9 mouse cellular contexts compared by ENCODE assay signal in the genomic region with DNA sequence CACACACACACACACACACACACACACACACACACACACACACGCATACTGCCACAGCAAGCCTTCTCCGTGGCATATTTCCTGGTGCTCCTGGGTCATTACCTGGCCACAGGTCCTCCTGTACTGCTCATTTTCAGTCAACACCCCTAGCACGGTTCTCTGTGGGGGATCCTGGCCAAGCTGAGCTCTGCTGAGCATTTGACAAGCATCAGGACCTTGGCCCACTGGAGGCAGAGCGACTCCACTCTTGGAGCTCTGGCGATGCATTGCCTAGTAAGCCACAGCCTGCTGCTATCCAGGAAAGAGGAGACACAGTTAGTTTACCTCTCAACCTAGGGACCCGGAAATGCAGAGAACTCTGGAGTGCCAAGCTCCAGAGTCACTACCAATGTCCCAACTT. TPM values are rescaled to one million over a fixed set of nuclear protein-coding genes. Genes with fewer than 3 reads are reported as not detected.
DNase-seq lines count a peak whose midpoint lies in the region; ATAC-seq and TF ChIP-seq lines count a peak whose summit lies in the region.
"Had no signal": no experiment of that assay in that cellular context is flagged by ENCODE, and none has a peak within 500 bp of the region (broad histone marks: within the 10 kb centered on the region; RNA-seq: fewer than 3 reads in every experiment).

No protein-coding gene starts in this region.

- intact Hi-C loops in gastrocnemius, adult 2 months (cut with DNase I): no loop called here

- H3K27me3 ChIP-seq in kidney, embryonic 15.5 days: peaks cover 53% of the 10 kb centered on the region
- H3K27me3 ChIP-seq in embryonic facial prominence, embryonic 15.5 days: peaks cover 26% of the 10 kb centered on the region
- peaks cover 11% of the 10 kb centered on the region; the same call in 1 of the 2 replicates for H3K27me3 ChIP-seq in intestine, embryonic 15.5 days (replicated peaks)
- peaks cover 40% of the 10 kb centered on the region for H3K27me3 ChIP-seq in neural tube, embryonic 13.5 days

- TF ChIP-seq CTCF in gastrocnemius, adult 2 months (IDR thresholded peaks at IDR 0.05): no peak

- H3K9ac ChIP-seq in kidney, embryonic 15.5 days: no peak overlapping the region
- no peak overlapping the region for H3K9ac ChIP-seq in embryonic facial prominence, embryonic 15.5 days
- H3K9ac ChIP-seq in intestine, embryonic 15.5 days: no peak overlapping the region
- no peak overlapping the region for H3K9ac ChIP-seq in neural tube, embryonic 13.5 days

- H3K9me3 ChIP-seq in kidney, embryonic 15.5 days (replicated peaks): no peaks in the 10 kb centered on the region
- H3K9me3 ChIP-seq in embryonic facial prominence, embryonic 15.5 days (replicated peaks): no peaks in the 10 kb centered on the region
- no peaks in the 10 kb centered on the region for H3K9me3 ChIP-seq in intestine, embryonic 15.5 days
- no peaks in the 10 kb centered on the region for H3K9me3 ChIP-seq in neural tube, embryonic 13.5 days

- no peak for DNase-seq in kidney, adult 9 months
- DNase-seq in layer of hippocampus, postnatal 14 days (ENCODE audit: low spot score in 2 of 2): no peak
- no peak for DNase-seq in gastrocnemius, adult 8-10 months (ENCODE audit: low spot score in 2 of 2)
- DNase-seq in gastrocnemius, adult 2 months: no peak

- no peak overlapping the region for H3K27ac ChIP-seq in kidney, embryonic 15.5 days
- no peak overlapping the region for H3K27ac ChIP-seq in embryonic facial prominence, embryonic 15.5 days (replicated peaks)
- no peak overlapping the region for H3K27ac ChIP-seq in intestine, embryonic 15.5 days
- H3K27ac ChIP-seq in neural tube, embryonic 13.5 days (replicated peaks): no peak overlapping the region
- H3K27ac ChIP-seq in gastrocnemius, adult 2 months: no peak overlapping the region

- peaks cover 17% of the 10 kb centered on the region for H3K4me1 ChIP-seq in kidney, embryonic 15.5 days
- peaks cover 14% of the 10 kb centered on the region for H3K4me1 ChIP-seq in embryonic facial prominence, embryonic 15.5 days
- peaks cover 14% of the 10 kb centered on the region for H3K4me1 ChIP-seq in intestine, embryonic 15.5 days (replicated peaks)
- peaks cover 15% of the 10 kb centered on the region for H3K4me1 ChIP-seq in neural tube, embryonic 13.5 days (replicated peaks)

- no peaks in the 10 kb centered on the region for H3K36me3 ChIP-seq in kidney, embryonic 15.5 days
- no peaks in the 10 kb centered on the region for H3K36me3 ChIP-seq in embryonic facial prominence, embryonic 15.5 days
- no peaks in the 10 kb centered on the region for H3K36me3 ChIP-seq in intestine, embryonic 15.5 days
- no peaks in the 10 kb centered on the region for H3K36me3 ChIP-seq in neural tube, embryonic 13.5 days

- H3K4me3 ChIP-seq in kidney, embryonic 15.5 days (replicated peaks): peak overlapping the region; percentile 68; the same call in 1 of the 2 replicates
- peak overlapping the region; percentile 57; the same call in 1 of the 2 replicates for H3K4me3 ChIP-seq in embryonic facial prominence, embryonic 15.5 days (replicated peaks)
- peak overlapping the region; percentile 62; the same call in 1 of the 2 replicates for H3K4me3 ChIP-seq in intestine, embryonic 15.5 days (replicated peaks)
- peak overlapping the region; percentile 67; the same call in 1 of the 2 replicates for H3K4me3 ChIP-seq in neural tube, embryonic 13.5 days
- no peak overlapping the region for H3K4me3 ChIP-seq in gastrocnemius, adult 2 months

- 54% methylated on average over 6 of the region's 6 CpGs for WGBS in kidney, embryonic 15.5 days
- WGBS in embryonic facial prominence, embryonic 15.5 days: 50% methylated on average over 6 of the region's 6 CpGs
- 50% methylated on average over 6 of the region's 6 CpGs for WGBS in intestine, embryonic 15.5 days
- WGBS in neural tube, embryonic 13.5 days: 61% methylated on average over 6 of the region's 6 CpGs

- H3K4me2 ChIP-seq in kidney, embryonic 15.5 days: peak overlapping the region; percentile 100
- peak overlapping the region; percentile 100 for H3K4me2 ChIP-seq in embryonic facial prominence, embryonic 15.5 days (replicated peaks)
- peak overlapping the region; percentile 99 for H3K4me2 ChIP-seq in intestine, embryonic 15.5 days (replicated peaks)
- H3K4me2 ChIP-seq in neural tube, embryonic 13.5 days: peak overlapping the region; percentile 98

- ATAC-seq in kidney, embryonic 15.5 days (replicated peaks; ENCODE audit: low FRiP score): no peak; the same call in 1 of the 2 replicates
- ATAC-seq in embryonic facial prominence, embryonic 15.5 days (ENCODE audit: insufficient number of reproducible peaks, low FRiP score, low TSS enrichment, low read depth): no peak
- ATAC-seq in intestine, embryonic 15.5 days: peak; percentile 39
- ATAC-seq in neural tube, embryonic 13.5 days (ENCODE audit: low read depth): no peak

RNA-seq across cellular contexts. Expression of a gene that starts 1.1 kb away (rescaled TPM):
- 2.1 and 2.2 TPM in 2 replicates for polyA plus RNA-seq in kidney, embryonic 15.5 days (2015; fragmentation: Nextera tagmentation; extraction: Ambion mirVana)
- 8.3 and 14.6 TPM in 2 replicates for polyA plus RNA-seq in embryonic facial prominence, embryonic 15.5 days (2015; fragmentation: Nextera tagmentation; extraction: Ambion mirVana)
- 1.3 and 1.6 TPM in 2 replicates for polyA plus RNA-seq in intestine, embryonic 15.5 days (2015; fragmentation: Nextera tagmentation; extraction: Ambion mirVana)
- polyA plus RNA-seq in neural tube, embryonic 13.5 days (2015; fragmentation: Nextera tagmentation; extraction: Ambion mirVana): 0.56 and 0.66 TPM in 2 replicates
- total RNA-seq in layer of hippocampus, postnatal 14 days (2021): 1 to 10 TPM; 2.2 to 3.7 TPM
- not detected for total RNA-seq in gastrocnemius, adult 8-10 months (2022)
- not detected for total RNA-seq in gastrocnemius, adult 2 months (2021)
- total RNA-seq: adrenal gland, adult 18-20 months had no signal

RNA-seq across cellular contexts. Expression of a gene that starts 57.7 kb away (rescaled TPM):
- 47.8 and 48.4 TPM in 2 replicates for polyA plus RNA-seq in kidney, embryonic 15.5 days (2015; fragmentation: Nextera tagmentation; extraction: Ambion mirVana)
- polyA plus RNA-seq in embryonic facial prominence, embryonic 15.5 days (2015; fragmentation: Nextera tagmentation; extraction: Ambion mirVana): 65.9 and 67.8 TPM in 2 replicates
- 32.8 and 37.4 TPM in 2 replicates for polyA plus RNA-seq in intestine, embryonic 15.5 days (2015; fragmentation: Nextera tagmentation; extraction: Ambion mirVana)
- 20.2 and 24.8 TPM in 2 replicates for polyA plus RNA-seq in neural tube, embryonic 13.5 days (2015; fragmentation: Nextera tagmentation; extraction: Ambion mirVana)
- 10 to 100 TPM; 24.6 to 27.0 TPM for total RNA-seq in layer of hippocampus, postnatal 14 days (2021)
- total RNA-seq in gastrocnemius, adult 8-10 months (2022): 10 to 100 TPM; 24.5 to 33.9 (median 30.1) TPM
- total RNA-seq in gastrocnemius, adult 2 months (2021): 10 to 100 TPM; 34.0 to 41.1 TPM
